Mouse (Mus musculus): Measurements from ENCODE around the gene Srrt. TPM values are rescaled to one million over a fixed set of nuclear protein-coding genes. Genes with fewer than 3 reads are reported as not detected.

Gene Srrt
- 108 and 120 TPM in 2 replicates for polyA plus RNA-seq (2012; rRNA removed)

DNA sequence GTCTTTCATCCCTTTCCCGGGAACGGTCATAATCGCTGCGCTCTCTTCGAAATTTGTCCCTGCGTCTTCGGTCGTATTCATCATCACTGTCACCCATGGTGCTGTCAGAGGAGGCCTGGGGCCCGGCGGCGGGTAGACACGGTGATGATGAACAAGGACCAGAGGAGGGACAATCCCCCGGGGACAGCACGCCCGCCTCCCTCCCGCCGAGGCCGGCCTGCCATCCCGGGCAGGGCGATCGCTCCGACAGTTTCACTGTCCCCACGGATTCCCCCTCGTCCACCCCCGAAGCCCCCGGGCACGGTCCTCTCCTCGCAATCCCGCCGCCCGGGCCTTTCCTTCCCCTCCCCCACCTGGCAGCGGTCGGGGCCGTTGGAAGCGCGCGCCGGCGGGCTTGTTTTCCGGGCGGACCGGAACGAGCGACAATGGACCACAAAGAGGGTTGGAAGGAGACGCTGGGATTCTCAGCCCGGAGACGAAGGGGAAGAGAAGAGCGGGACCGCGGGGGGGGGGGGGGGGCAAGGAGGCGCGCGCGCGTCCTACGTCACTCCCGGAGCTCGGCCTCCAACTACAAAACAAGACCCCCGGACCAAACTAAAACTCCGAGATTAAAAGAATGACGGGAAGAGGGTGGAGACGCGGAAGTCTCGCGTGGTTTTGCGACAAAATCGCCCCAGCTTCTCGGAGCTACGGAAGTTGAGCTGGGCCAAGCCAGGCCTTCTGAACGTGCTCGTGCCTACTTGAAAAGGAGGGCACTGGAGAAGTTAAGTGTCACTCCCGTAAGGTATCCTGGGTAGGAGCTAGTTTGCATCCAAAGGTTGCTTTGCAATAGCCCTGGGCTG, at the start of gene Srrt:
Srrt (minus strand) TSS at position 604 of the 842 bp plus-strand sequence.

GRCm38 (mm10) chr5:137349384-137350204, 42.1 kb upstream of the Srrt start, which contains the start of gene Ephb4:
Gene Ephb4 (plus strand): TSS chr5:137350109.

GRCm38 (mm10) chr5:137333512-137334174, 26.2 kb upstream of the Srrt start, which contains the start of gene Slc12a9:
Gene Slc12a9 (minus strand): TSS chr5:137333597.

GRCm38 (mm10) chr5:137314193-137315083, 7.0 kb upstream of the Srrt start, which contains the start of gene Trip6:
Gene Trip6 (minus strand): TSS chr5:137314404.

DNA sequence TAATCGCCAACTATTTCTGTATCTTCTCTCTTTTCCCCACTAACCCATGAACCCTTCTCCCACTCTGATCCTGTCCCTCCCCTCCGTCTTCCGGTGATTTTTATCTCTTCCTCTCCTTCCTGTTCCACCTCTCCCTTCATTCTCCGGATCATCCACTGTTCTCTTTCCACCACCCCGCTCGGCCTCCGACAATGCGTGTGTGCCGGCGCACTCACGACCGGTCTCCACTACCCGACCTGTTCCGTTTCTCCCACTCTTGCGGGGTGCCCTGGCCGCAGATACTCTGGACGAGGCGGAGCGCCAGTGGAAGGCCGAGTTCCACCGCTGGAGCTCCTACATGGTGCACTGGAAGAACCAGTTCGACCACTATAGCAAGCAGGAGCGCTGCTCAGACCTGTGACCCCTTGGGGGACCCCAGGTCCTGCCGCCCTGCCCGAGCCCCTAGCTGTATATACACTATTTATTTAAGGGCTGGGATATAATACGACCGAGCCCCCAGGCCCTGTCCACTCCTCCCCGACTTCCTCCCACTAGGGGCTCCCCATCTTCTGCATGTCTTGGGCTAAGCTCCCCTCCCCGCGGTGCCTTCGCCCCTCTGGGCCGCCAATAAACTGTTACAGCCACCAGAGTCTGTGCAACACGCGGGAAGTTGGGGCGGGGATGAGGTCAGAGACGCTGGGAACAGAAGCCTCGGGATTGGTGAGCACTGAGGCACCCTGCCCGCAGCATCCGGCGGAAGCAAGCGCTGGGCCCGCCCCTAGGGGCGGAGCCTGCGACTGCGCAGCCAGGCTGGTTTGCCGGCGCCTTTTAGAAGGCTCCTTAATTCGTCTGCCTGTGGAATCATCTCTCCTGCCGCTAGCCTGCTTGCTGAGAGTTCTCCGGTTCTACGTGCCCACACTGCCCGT, 13.4 kb downstream of the Srrt start, which contains the start of gene Ufsp1:
Ufsp1 (plus strand) TSS at position 791 of the 905 bp plus-strand sequence.

GRCm38 (mm10) chr5:137287032-137287952, 20.2 kb downstream of the Srrt start, which contains the start of gene Ache:
Gene Ache (plus strand): TSS chr5:137287519.

Other genes starting within 250 kb of the Srrt start
- 2.0 and 4.1 TPM in 2 replicates for gene Serpine1, start 235.4 kb downstream of the Srrt start, polyA plus RNA-seq (2012; rRNA removed)
- 15.4 and 16.4 TPM in 2 replicates for gene Trim56, start 191.5 kb downstream of the Srrt start, polyA plus RNA-seq (2012; rRNA removed)
- 959 and 1,230 TPM in 2 replicates for gene Muc3, start 158.4 kb downstream of the Srrt start, polyA plus RNA-seq (2012; rRNA removed)
- 143 and 195 TPM in 2 replicates for gene Muc3a, start 95.3 kb downstream of the Srrt start, polyA plus RNA-seq (2012; rRNA removed)
- gene Ache, start 20.2 kb downstream of the Srrt start, polyA plus RNA-seq (2012; rRNA removed), result 23.7 and 25.2 TPM in 2 replicates
- gene Ufsp1, start 13.0 kb downstream of the Srrt start, polyA plus RNA-seq (2012; rRNA removed), result 26.9 and 29.9 TPM in 2 replicates
- gene Trip6, start 6.7 kb upstream of the Srrt start, polyA plus RNA-seq (2012; rRNA removed), result 34.6 and 35.4 TPM in 2 replicates
- gene Slc12a9, start 25.9 kb upstream of the Srrt start, polyA plus RNA-seq (2012; rRNA removed), result 21.2 and 27.5 TPM in 2 replicates
- 84.2 and 85.0 TPM in 2 replicates for gene Ephb4, start 42.4 kb upstream of the Srrt start, polyA plus RNA-seq (2012; rRNA removed)
- gene Zan, start 169.4 kb upstream of the Srrt start, polyA plus RNA-seq (2012; rRNA removed), result 22.4 and 26.3 TPM in 2 replicates
- 40.2 and 51.9 TPM in 2 replicates for gene Pop7, start 194.8 kb upstream of the Srrt start, polyA plus RNA-seq (2012; rRNA removed)
- 27.8 and 28.4 TPM in 2 replicates for gene Gigyf1, start 210.9 kb upstream of the Srrt start, polyA plus RNA-seq (2012; rRNA removed)
- not detected in 2 replicates for gene Epo, start 225.6 kb upstream of the Srrt start, polyA plus RNA-seq (2012; rRNA removed)
- gene Gnb2, start 225.8 kb upstream of the Srrt start, polyA plus RNA-seq (2012; rRNA removed), result 1,263 and 1,764 TPM in 2 replicates
- gene Actl6b, start 245.8 kb upstream of the Srrt start, polyA plus RNA-seq (2012; rRNA removed), result 1.6 and 2.3 TPM in 2 replicates

Measured in colon, adult 2 months (tissue).